Mouse (Mus musculus): ENCODE measurements around the gene Anks6.
"Not testable (repeated sequence)": the region's sequence is repeated elsewhere in the genome, so short reads cannot be mapped to it uniquely, and the experiment has no call there.

The Anks6 gene

GRCm38 (mm10) chr4:47056791-47057509 is at the start of gene Anks6:
Gene Anks6, minus strand, starts transcription at chr4:47057427.
- in situ Hi-C loops (cut with MboI; ENCODE audit: low sequenced_read_pairs) = no loop called here

- in situ Hi-C loops (cut with MboI; ENCODE audit: low sequenced_read_pairs) = no loop called here
These were observed 46.3 kb upstream of the Anks6 start for GRCm38 (mm10) chr4:47103561-47103960.

GRCm38 (mm10) chr4:47093647-47094046 is 36.4 kb upstream of the Anks6 start:
- in situ Hi-C loops (cut with MboI; ENCODE audit: low sequenced_read_pairs) = no loop called here

- in situ Hi-C loops (cut with MboI; ENCODE audit: low sequenced_read_pairs) = no loop called here
These were observed 35.9 kb upstream of the Anks6 start for GRCm38 (mm10) chr4:47093161-47093560.

- in situ Hi-C loops (cut with MboI; ENCODE audit: low sequenced_read_pairs) = no loop called here
These were observed 35.3 kb upstream of the Anks6 start for GRCm38 (mm10) chr4:47092387-47093021.

- in situ Hi-C loops (cut with MboI; ENCODE audit: low sequenced_read_pairs) = no loop called here
These were observed 34.5 kb upstream of the Anks6 start, which contains the start of gene Galnt12 for GRCm38 (mm10) chr4:47091493-47092386. Gene Galnt12, plus strand, starts transcription at chr4:47091909.

GRCm38 (mm10) chr4:47088671-47089070 is 31.4 kb upstream of the Anks6 start:
- in situ Hi-C loops (cut with MboI; ENCODE audit: low sequenced_read_pairs) = no loop called here

GRCm38 (mm10) chr4:47083824-47084223 is 26.6 kb upstream of the Anks6 start:
- in situ Hi-C loops (cut with MboI; ENCODE audit: low sequenced_read_pairs) = no loop called here

- in situ Hi-C loops (cut with MboI; ENCODE audit: low sequenced_read_pairs) = no loop called here
These were observed 23.4 kb upstream of the Anks6 start for GRCm38 (mm10) chr4:47080647-47081010.

- in situ Hi-C loops (cut with MboI; ENCODE audit: low sequenced_read_pairs) = no loop called here
These were observed 22.9 kb upstream of the Anks6 start for GRCm38 (mm10) chr4:47079997-47080646.

- in situ Hi-C loops (cut with MboI; ENCODE audit: low sequenced_read_pairs) = no loop called here
These were observed 17.8 kb upstream of the Anks6 start for GRCm38 (mm10) chr4:47075054-47075453.

GRCm38 (mm10) chr4:47060900-47061299 is 3.7 kb upstream of the Anks6 start:
- in situ Hi-C loops (cut with MboI; ENCODE audit: low sequenced_read_pairs) = no loop called here

GRCm38 (mm10) chr4:47057510-47058325 is 491 bp upstream of the Anks6 start:
- in situ Hi-C loops (cut with MboI; ENCODE audit: low sequenced_read_pairs) = no loop called here

GRCm38 (mm10) chr4:47055570-47056080 is 1.6 kb downstream of the Anks6 start:
- in situ Hi-C loops (cut with MboI; ENCODE audit: low sequenced_read_pairs) = no loop called here

GRCm38 (mm10) chr4:47055170-47055569 is 2.1 kb downstream of the Anks6 start:
- in situ Hi-C loops (cut with MboI; ENCODE audit: low sequenced_read_pairs) = not testable (repeated sequence)

GRCm38 (mm10) chr4:47051905-47052304 is 5.3 kb downstream of the Anks6 start:
- in situ Hi-C loops (cut with MboI; ENCODE audit: low sequenced_read_pairs) = no loop called here

GRCm38 (mm10) chr4:47050642-47051381 is 6.4 kb downstream of the Anks6 start:
- in situ Hi-C loops (cut with MboI; ENCODE audit: low sequenced_read_pairs) = no loop called here

GRCm38 (mm10) chr4:47050167-47050566 is 7.1 kb downstream of the Anks6 start:
- in situ Hi-C loops (cut with MboI; ENCODE audit: low sequenced_read_pairs) = no loop called here

GRCm38 (mm10) chr4:47049216-47049615 is 8.0 kb downstream of the Anks6 start:
- in situ Hi-C loops (cut with MboI; ENCODE audit: low sequenced_read_pairs) = no loop called here

All from CH12F3 (cell line).